Mouse (Mus musculus) stomach, postnatal 0 days (tissue): Measurements from ENCODE around the gene Gtpbp3. TPM values are rescaled to one million over a fixed set of nuclear protein-coding genes. Genes with fewer than 3 reads are reported as not detected.

Source experiments
- ATAC-seq: fragments of 200-750 bp; cut with Nextera tagmentation; 2 replicates; pipeline ENCODE4 v1.8.0; 2017; ENCODE audit not compliant: low FRiP score, low TSS enrichment
- DNase-seq: peaks from one replicate; pipeline ENCODE4 v3.0.0-alpha.2; 2016; ENCODE audit warnings: low spot score
- H3K27ac ChIP-seq: fragments of 300-500 bp; sonication (generic); replicated peaks from 2 replicates; pipeline ENCODE4 v1.5.1; 2014; ENCODE audit warnings: mild to moderate bottlenecking, control low read depth
- H3K27me3 ChIP-seq: fragments of 300-500 bp; sonication (generic); 2 replicates; pipeline ENCODE4 v1.6.1; 2014; ENCODE audit warnings: low read length; ENCODE audit not compliant: control insufficient read depth, insufficient read depth
- H3K36me3 ChIP-seq: fragments of 300-500 bp; sonication (generic); 2 replicates; pipeline ENCODE4 v1.6.1; 2014; ENCODE audit warnings: low read length, mixed read lengths; ENCODE audit not compliant: control insufficient read depth, insufficient read depth
- H3K4me1 ChIP-seq: fragments of 300-500 bp; sonication (generic); replicated peaks from 2 replicates; pipeline ENCODE4 v1.6.1; 2014; ENCODE audit warnings: antibody characterized with exemption; ENCODE audit not compliant: control insufficient read depth, insufficient read depth
- H3K4me2 ChIP-seq: fragments of 300-500 bp; sonication (generic); replicated peaks from 2 replicates; pipeline ENCODE4 v1.6.1; 2014; ENCODE audit warnings: low read depth, mild to moderate bottlenecking, control low read depth, moderate library complexity
- H3K4me3 ChIP-seq: fragments of 300-500 bp; sonication (generic); 2 replicates; pipeline ENCODE4 v1.5.1; 2014; ENCODE audit warnings: low read depth, low read length, control low read depth
- H3K9ac ChIP-seq: fragments of 300-500 bp; sonication (generic); 2 replicates; pipeline ENCODE4 v1.6.1; 2014; ENCODE audit warnings: mild to moderate bottlenecking, low read length, control low read depth, mixed read lengths
- H3K9me3 ChIP-seq: fragments of 300-500 bp; sonication (generic); 2 replicates; pipeline ENCODE4 v1.6.1; 2016; ENCODE audit warnings: low read length; ENCODE audit not compliant: control insufficient read depth
- CTCF ChIP-seq: IDR thresholded peaks from 2 replicates; pipeline ENCODE4 v1.5.1; 2016; ENCODE audit warnings: antibody characterized with exemption, low read depth, mild to moderate bottlenecking, moderate library complexity
- EP300 ChIP-seq: optimal IDR thresholded peaks from 2 replicates; pipeline ENCODE3; 2016; ENCODE audit warnings: antibody characterized with exemption
- WGBS: fragments of 180-500 bp; shearing (Covaris S2); extraction: QIAGEN DNeasy Blood & Tissue Kit; methylation state at CpG from one replicate; pipeline ENCODE4 v1.1.7; 2014; 5-methylcytosine and 5-hydroxymethylcytosine counted together
- polyA plus RNA-seq: library from polyadenylated mRNA; unstranded; fragments of >200 nt; fragmentation: Nextera tagmentation; extraction: Ambion mirVana; gene quantifications from 2 replicates; pipeline ENCODE4 v1.2.1, GENCODE M21; 2015

Gtpbp3 gene
- polyA plus RNA-seq, 1 experiment from 2014 or later = 7.2 TPM

GRCm38 (mm10) chr8:71485142-71486135 lies 2.5 kb upstream of the Gtpbp3 start, which contains the start of gene Ano8:
Ano8 (minus strand) TSS chr8:71485963.
- H3K4me2 ChIP-seq = peak within 1 kb of the TSS; percentile 92
- H3K4me1 ChIP-seq = peaks cover 9% of the 10 kb centered on the region
- peak within 1 kb of the TSS; percentile 73; the same call in 1 of the 2 replicates for H3K27ac ChIP-seq
- no peaks in the 10 kb centered on the region for H3K36me3 ChIP-seq
- H3K9me3 ChIP-seq = no peaks in the 10 kb centered on the region
- DNase-seq (peak; percentile 83), ATAC-seq (peak; percentile 47)
- WGBS = 7% methylated on average over 44 of the region's 58 CpGs
- no peak for TF ChIP-seq CTCF
- no peak for TF ChIP-seq EP300
- peak within 1 kb of the TSS; percentile 78 for H3K9ac ChIP-seq
- H3K4me3 ChIP-seq = peak within 1 kb of the TSS; percentile 72
- no peaks in the 10 kb centered on the region for H3K27me3 ChIP-seq

- Histone ChIP-seq H3K9me3 (no peaks in the 10 kb centered on the region), H3K4me1 (peaks cover 9% of the 10 kb centered on the region), H3K36me3 (no peaks in the 10 kb centered on the region), H3K27me3 (no peaks in the 10 kb centered on the region), H3K4me3 (peak overlapping the region; percentile 72), H3K27ac (no peak overlapping the region), H3K4me2 (peak overlapping the region; percentile 92), H3K9ac (no peak overlapping the region)
- 4% methylated on average over 7 of the region's 7 CpGs for WGBS
- ATAC-seq (no peak), DNase-seq (no peak)
- TF ChIP-seq EP300 (no peak), CTCF (no peak)
Observed at GRCm38 (mm10) chr8:71486136-71486529, 1.8 kb upstream of the Gtpbp3 start.

GRCm38 (mm10) chr8:71488454-71488853 lies 551 bp downstream of the Gtpbp3 start:
- under 1% methylated on average over 22 of the region's 22 CpGs for WGBS
- Histone ChIP-seq H3K4me2 (peak overlapping the region; percentile 98), H3K27ac (peak overlapping the region; percentile 86), H3K4me3 (peak overlapping the region; percentile 71), H3K36me3 (peaks cover 6% of the 10 kb centered on the region; the same call in 1 of the 2 replicates), H3K27me3 (no peaks in the 10 kb centered on the region), H3K9me3 (no peaks in the 10 kb centered on the region), H3K9ac (peak overlapping the region; percentile 75), H3K4me1 (peaks cover 9% of the 10 kb centered on the region)
- ATAC-seq (peak; percentile 88), DNase-seq (peak; percentile 90)
- TF ChIP-seq EP300 (no peak), CTCF (peak; percentile 34; the same call in 1 of the 2 replicates)

GRCm38 (mm10) chr8:71495039-71495438 lies 7.1 kb downstream of the Gtpbp3 start:
- Histone ChIP-seq H3K9me3 (no peaks in the 10 kb centered on the region), H3K27me3 (no peaks in the 10 kb centered on the region), H3K27ac (peak overlapping the region; percentile 53), H3K4me2 (peak overlapping the region; percentile 38), H3K4me3 (no peak overlapping the region), H3K9ac (no peak overlapping the region), H3K4me1 (no peaks in the 10 kb centered on the region; the same call in 1 of the 2 replicates), H3K36me3 (peaks cover 6% of the 10 kb centered on the region; the same call in 1 of the 2 replicates)
- ATAC-seq (peak; percentile 75), DNase-seq (peak; percentile 84)
- 13% methylated on average over 16 of the region's 16 CpGs for WGBS
- TF ChIP-seq CTCF (peak; percentile 81), EP300 (no peak)

- DNase-seq (no peak), ATAC-seq (no peak)
- TF ChIP-seq EP300 = no peak
- no peak for TF ChIP-seq CTCF
- H3K36me3 ChIP-seq = peaks cover 6% of the 10 kb centered on the region; the same call in 1 of the 2 replicates
- H3K27me3 ChIP-seq = no peaks in the 10 kb centered on the region
- H3K4me3 ChIP-seq = no peak overlapping the region
- H3K27ac ChIP-seq = peak overlapping the region; percentile 61
- H3K9me3 ChIP-seq = no peaks in the 10 kb centered on the region
- H3K4me2 ChIP-seq = no peak overlapping the region
- H3K9ac ChIP-seq = no peak overlapping the region
- 76% methylated on average over 5 of the region's 5 CpGs for WGBS
- H3K4me1 ChIP-seq = no peaks in the 10 kb centered on the region; the same call in 1 of the 2 replicates
Observed at GRCm38 (mm10) chr8:71495811-71496210, 7.9 kb downstream of the Gtpbp3 start.

GRCm38 (mm10) chr8:71496481-71496880 lies 8.6 kb downstream of the Gtpbp3 start:
- H3K9me3 ChIP-seq = no peaks in the 10 kb centered on the region
- H3K36me3 ChIP-seq = peaks cover 6% of the 10 kb centered on the region; the same call in 1 of the 2 replicates
- no peak overlapping the region; the same call in 1 of the 2 replicates for H3K9ac ChIP-seq
- peak overlapping the region; percentile 61 for H3K27ac ChIP-seq
- no peak overlapping the region for H3K4me3 ChIP-seq
- WGBS = 25% methylated on average over 11 of the region's 11 CpGs
- no peak overlapping the region for H3K4me2 ChIP-seq
- TF ChIP-seq CTCF (peak; percentile 54), EP300 (no peak)
- H3K27me3 ChIP-seq = no peaks in the 10 kb centered on the region
- DNase-seq (peak; percentile 64), ATAC-seq (peak; percentile 53; the same call in 1 of the 2 replicates)
- no peaks in the 10 kb centered on the region; the same call in 1 of the 2 replicates for H3K4me1 ChIP-seq
